Comparison of ENCODE assay signal across 12 mouse cellular contexts in genomic region chr2:57350615-57351014, GRCm38 (mm10).
DNase-seq lines count a peak whose midpoint lies in the region; ATAC-seq and TF ChIP-seq lines count a peak whose summit lies in the region.
"Had no signal": no experiment of that assay in that cellular context is flagged by ENCODE, and none has a peak within 500 bp of the region (broad histone marks: within the 10 kb centered on the region; RNA-seq: fewer than 3 reads in every experiment).

No protein-coding gene starts in this region.

- ATAC-seq in forebrain, embryonic 12.5 days (ENCODE audit: low FRiP score) = peak; percentile 61; the same call in 1 of the 2 replicates
- ATAC-seq in neural tube, embryonic 14.5 days (ENCODE audit: low read depth) = peak; percentile 70
- ATAC-seq in neural tube, embryonic 15.5 days (ENCODE audit: low FRiP score) = no peak; the same call in 1 of the 2 replicates
- peak; percentile 45 for ATAC-seq in stomach, postnatal 0 days (ENCODE audit: low FRiP score, low TSS enrichment)

- H3K4me1 ChIP-seq in forebrain, embryonic 12.5 days = peaks cover 4% of the 10 kb centered on the region; the same call in 1 of the 2 replicates
- H3K4me1 ChIP-seq in forebrain, embryonic 10.5 days = peaks cover 3% of the 10 kb centered on the region; the same call in 1 of the 2 replicates
- no peaks in the 10 kb centered on the region for H3K4me1 ChIP-seq in neural tube, embryonic 14.5 days (ENCODE audit: control insufficient read depth, insufficient read depth, low read length)
- peaks cover 7% of the 10 kb centered on the region for H3K4me1 ChIP-seq in neural tube, embryonic 15.5 days
- H3K4me1 ChIP-seq in stomach, postnatal 0 days (replicated peaks; ENCODE audit: control insufficient read depth, insufficient read depth) = no peaks in the 10 kb centered on the region

- no peak overlapping the region for H3K9ac ChIP-seq in forebrain, embryonic 12.5 days
- no peak overlapping the region for H3K9ac ChIP-seq in neural tube, embryonic 14.5 days (replicated peaks; ENCODE audit: low read depth, low read length)
- H3K9ac ChIP-seq in neural tube, embryonic 15.5 days (replicated peaks) = no peak overlapping the region
- H3K9ac ChIP-seq in stomach, postnatal 0 days (ENCODE audit: low read length) = no peak overlapping the region
- H3K9ac ChIP-seq: lung, embryonic 14.5 days had no signal

- H3K27ac ChIP-seq in forebrain, embryonic 12.5 days = no peak overlapping the region
- no peak overlapping the region for H3K27ac ChIP-seq in forebrain, embryonic 10.5 days
- no peak overlapping the region for H3K27ac ChIP-seq in neural tube, embryonic 14.5 days (ENCODE audit: low read depth, low read length)
- no peak overlapping the region for H3K27ac ChIP-seq in neural tube, embryonic 15.5 days (replicated peaks)
- no peak overlapping the region for H3K27ac ChIP-seq in stomach, postnatal 0 days (replicated peaks)

- H3K36me3 ChIP-seq in forebrain, embryonic 12.5 days (replicated peaks) = no peaks in the 10 kb centered on the region
- H3K36me3 ChIP-seq in forebrain, embryonic 10.5 days (replicated peaks) = peaks cover 23% of the 10 kb centered on the region
- H3K36me3 ChIP-seq in neural tube, embryonic 14.5 days (ENCODE audit: control insufficient read depth, insufficient read depth, low read length) = no peaks in the 10 kb centered on the region
- H3K36me3 ChIP-seq in neural tube, embryonic 15.5 days = no peaks in the 10 kb centered on the region
- H3K36me3 ChIP-seq in stomach, postnatal 0 days (ENCODE audit: control insufficient read depth, insufficient read depth, low read length) = no peaks in the 10 kb centered on the region

- no peak for TF ChIP-seq EP300 in stomach, postnatal 0 days (optimal IDR thresholded peaks at IDR 0.05)

- no peak for DNase-seq in forebrain, embryonic 10.5 days (ENCODE audit: extremely low spot score, low spot score)
- peak; percentile 38 for DNase-seq in liver
- peak; percentile 26 for DNase-seq in stomach, postnatal 0 days (ENCODE audit: low spot score)
- no peak for DNase-seq in adrenal gland, postnatal 36 days
- DNase-seq in urinary bladder, postnatal 25 days (ENCODE audit: low spot score) = no peak
- DNase-seq: B cell, adult 2 months; kidney, adult 2 months; lung, embryonic 14.5 days; thymus, postnatal 36 days had no signal

- no peak overlapping the region for H3K4me2 ChIP-seq in forebrain, embryonic 12.5 days
- no peak overlapping the region for H3K4me2 ChIP-seq in neural tube, embryonic 14.5 days (ENCODE audit: low read depth, low read length)
- no peak overlapping the region for H3K4me2 ChIP-seq in neural tube, embryonic 15.5 days
- H3K4me2 ChIP-seq in stomach, postnatal 0 days (replicated peaks; ENCODE audit: low read depth) = no peak overlapping the region
- H3K4me2 ChIP-seq: lung, embryonic 14.5 days had no signal

- 53% methylated on average over 9 of the region's 9 CpGs for WGBS in forebrain, embryonic 12.5 days
- 82% methylated on average over 9 of the region's 9 CpGs for WGBS in forebrain, embryonic 10.5 days
- WGBS in neural tube, embryonic 14.5 days = 44% methylated on average over 9 of the region's 9 CpGs
- WGBS in neural tube, embryonic 15.5 days = 47% methylated on average over 9 of the region's 9 CpGs
- 38% methylated on average over 9 of the region's 9 CpGs for WGBS in stomach, postnatal 0 days

- no peaks in the 10 kb centered on the region for H3K9me3 ChIP-seq in forebrain, embryonic 12.5 days
- H3K9me3 ChIP-seq in forebrain, embryonic 10.5 days = no peaks in the 10 kb centered on the region
- H3K9me3 ChIP-seq in neural tube, embryonic 14.5 days (ENCODE audit: control insufficient read depth, low read length) = no peaks in the 10 kb centered on the region
- no peaks in the 10 kb centered on the region for H3K9me3 ChIP-seq in neural tube, embryonic 15.5 days (replicated peaks)
- no peaks in the 10 kb centered on the region for H3K9me3 ChIP-seq in stomach, postnatal 0 days (ENCODE audit: control insufficient read depth, low read length)

- no peak for TF ChIP-seq CTCF in stomach, postnatal 0 days (IDR thresholded peaks at IDR 0.05; ENCODE audit: low read depth)

- no peak overlapping the region for H3K4me3 ChIP-seq in forebrain, embryonic 12.5 days (replicated peaks)
- H3K4me3 ChIP-seq in forebrain, embryonic 10.5 days = no peak overlapping the region
- H3K4me3 ChIP-seq in neural tube, embryonic 14.5 days (ENCODE audit: low read depth, low read length) = no peak overlapping the region
- no peak overlapping the region for H3K4me3 ChIP-seq in neural tube, embryonic 15.5 days (replicated peaks)
- no peak overlapping the region for H3K4me3 ChIP-seq in stomach, postnatal 0 days (ENCODE audit: low read depth, low read length)

- no peaks in the 10 kb centered on the region for H3K27me3 ChIP-seq in forebrain, embryonic 12.5 days
- H3K27me3 ChIP-seq in forebrain, embryonic 10.5 days (ENCODE audit: poor library complexity, severe bottlenecking) = no peaks in the 10 kb centered on the region
- no peaks in the 10 kb centered on the region for H3K27me3 ChIP-seq in neural tube, embryonic 14.5 days (ENCODE audit: control insufficient read depth, insufficient read depth, low read length)
- H3K27me3 ChIP-seq in neural tube, embryonic 15.5 days (replicated peaks) = no peaks in the 10 kb centered on the region
- no peaks in the 10 kb centered on the region for H3K27me3 ChIP-seq in stomach, postnatal 0 days (ENCODE audit: control insufficient read depth, insufficient read depth, low read length)

Comparison
In these comparisons a context has a peak if more than half of its experiments do, and no peak if none do; other contexts are left out.
1. DNase-seq: peak in liver (single experiment) and stomach, postnatal 0 days (single experiment); none in forebrain, embryonic 10.5 days (single experiment), adrenal gland, postnatal 36 days (0 of 2) and urinary bladder, postnatal 25 days (single experiment).